Mouse (Mus musculus) heart, postnatal 0 days (tissue): ENCODE data around the gene Fads2.

Experiments used
- CTCF ChIP-seq: IDR thresholded peaks from 2 replicates; pipeline ENCODE4 v1.5.1; 2016; ENCODE audit warnings: antibody characterized with exemption, control low read depth, low read depth
- EP300 ChIP-seq: IDR thresholded peaks from 2 replicates; pipeline ENCODE4 v1.6.1; 2016; ENCODE audit warnings: antibody characterized with exemption, low read depth

- TF ChIP-seq EP300 (no peak), CTCF (no peak)
Observed at GRCm38 (mm10) chr19:10046983-10047382, 54.6 kb downstream of the Fads2 start.
